Mouse (Mus musculus) spleen, postnatal 10 days (tissue): ENCODE measurements around the gene Fcrlb.

Source experiments
- DNase-seq, 2 experiments: peaks; one replicate each; pipeline ENCODE4 v3.0.0; 2021 to 2022; ENCODE audit warnings: low spot score in 2 of 2

The Fcrlb gene

DNA sequence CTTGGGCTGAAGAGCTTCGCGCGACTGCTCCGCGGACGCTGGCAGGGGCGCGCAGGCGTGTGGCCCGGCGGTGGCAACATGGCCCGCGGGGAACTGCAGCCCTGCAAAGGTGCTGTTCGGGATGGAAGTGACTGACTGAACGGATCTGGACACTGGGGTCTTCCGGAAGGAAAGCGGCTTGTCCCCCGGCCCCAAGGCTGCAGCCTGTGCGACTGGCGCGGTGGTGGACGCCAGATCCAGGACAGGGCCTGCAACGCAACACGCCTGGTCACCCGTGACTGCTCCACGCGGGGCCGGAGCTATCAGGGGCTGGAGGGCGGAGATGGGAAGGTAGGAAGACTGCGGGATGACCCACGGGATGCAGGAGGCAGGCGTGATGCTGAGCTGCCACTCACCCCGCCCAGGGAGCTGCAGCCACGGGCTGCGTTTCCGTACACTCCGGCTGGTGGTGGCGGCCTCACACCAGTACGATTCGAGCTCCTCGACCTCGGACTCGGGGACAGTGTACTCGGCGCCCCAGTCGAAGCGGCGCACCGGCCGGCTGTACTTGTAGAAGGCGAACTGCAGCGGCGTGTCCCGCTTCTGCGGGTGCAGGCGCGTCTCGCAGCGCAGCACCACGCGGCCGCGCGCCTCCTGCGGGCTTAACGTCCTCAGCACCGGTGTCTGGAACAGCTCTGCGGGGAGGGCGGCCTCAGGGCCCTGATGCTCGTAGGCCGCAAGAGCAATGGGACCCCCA is 5.1 kb downstream of the Fcrlb start:
- peak in 1 of 2 experiments; percentile 50 for DNase-seq

DNA sequence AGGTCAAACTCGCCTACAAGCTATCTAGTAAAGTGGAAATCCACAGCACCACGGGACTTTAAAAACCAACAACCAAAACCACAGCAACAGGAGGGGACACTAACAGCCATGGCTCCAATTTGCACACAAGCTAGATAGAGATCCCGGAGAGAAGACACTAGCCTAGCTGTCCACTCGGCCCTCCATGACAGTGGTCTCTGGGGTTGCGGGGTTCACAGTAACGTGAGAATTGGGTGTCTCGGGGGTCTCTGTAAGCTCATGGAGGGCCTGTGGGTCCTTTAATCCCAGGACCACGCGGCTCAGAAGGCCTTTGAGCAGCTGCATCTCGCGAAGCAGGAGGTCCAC is 5.7 kb downstream of the Fcrlb start:
- DNase-seq: no peak

DNA sequence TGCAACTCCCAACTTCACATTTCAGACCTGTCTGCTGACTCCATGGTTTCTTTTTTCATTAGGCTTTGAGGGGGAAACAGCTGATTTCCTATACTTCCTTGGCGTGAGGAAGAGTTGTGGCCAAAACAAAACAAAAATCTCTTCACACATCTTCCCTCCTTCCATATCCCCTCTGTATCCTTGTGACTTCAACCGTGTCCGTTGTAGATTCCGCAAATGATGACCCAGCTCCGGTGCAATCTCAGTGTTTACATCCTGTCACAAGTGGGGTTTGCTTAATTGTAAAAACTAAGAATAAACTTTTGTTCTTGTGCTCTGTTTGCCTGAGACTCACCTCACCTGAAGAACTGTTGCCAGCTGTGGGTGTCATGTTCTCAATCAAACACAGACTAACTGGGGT is 9.3 kb downstream of the Fcrlb start:
- no peak for DNase-seq

DNA sequence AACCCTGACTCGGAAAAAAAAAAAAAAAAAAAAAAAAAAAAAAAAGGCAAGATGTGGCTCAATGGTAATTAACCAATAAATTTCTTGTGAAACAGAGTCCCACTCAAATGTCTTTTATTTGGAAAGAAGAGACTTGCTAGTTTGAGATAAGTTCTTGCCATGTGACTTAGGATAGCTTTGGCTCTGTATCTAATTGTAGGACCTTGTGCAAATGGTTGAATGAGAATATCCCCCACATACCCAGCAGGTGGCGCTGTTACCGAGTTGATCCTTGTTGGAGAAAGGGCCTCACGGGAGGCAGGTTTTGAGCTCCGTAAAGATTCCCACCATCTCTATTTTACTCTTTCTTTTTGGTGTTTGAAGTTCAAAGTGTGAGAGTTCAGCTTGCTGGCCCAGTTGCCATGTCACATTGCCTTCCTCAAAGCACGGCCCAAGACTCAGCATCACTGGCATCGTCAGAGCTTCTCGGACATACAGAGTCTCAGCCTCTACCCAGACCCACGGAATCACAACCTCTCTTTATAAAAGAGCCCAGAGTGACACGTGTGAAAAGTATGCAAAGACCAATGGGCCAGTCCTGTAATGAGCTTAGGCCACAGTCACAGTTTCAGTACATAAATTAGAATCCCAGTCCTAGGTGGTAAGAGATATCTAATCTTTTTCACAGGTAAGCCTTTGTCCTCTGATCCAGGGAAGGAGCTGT is 11.1 kb downstream of the Fcrlb start:
- peak; percentile 79 to 91 for DNase-seq

DNA sequence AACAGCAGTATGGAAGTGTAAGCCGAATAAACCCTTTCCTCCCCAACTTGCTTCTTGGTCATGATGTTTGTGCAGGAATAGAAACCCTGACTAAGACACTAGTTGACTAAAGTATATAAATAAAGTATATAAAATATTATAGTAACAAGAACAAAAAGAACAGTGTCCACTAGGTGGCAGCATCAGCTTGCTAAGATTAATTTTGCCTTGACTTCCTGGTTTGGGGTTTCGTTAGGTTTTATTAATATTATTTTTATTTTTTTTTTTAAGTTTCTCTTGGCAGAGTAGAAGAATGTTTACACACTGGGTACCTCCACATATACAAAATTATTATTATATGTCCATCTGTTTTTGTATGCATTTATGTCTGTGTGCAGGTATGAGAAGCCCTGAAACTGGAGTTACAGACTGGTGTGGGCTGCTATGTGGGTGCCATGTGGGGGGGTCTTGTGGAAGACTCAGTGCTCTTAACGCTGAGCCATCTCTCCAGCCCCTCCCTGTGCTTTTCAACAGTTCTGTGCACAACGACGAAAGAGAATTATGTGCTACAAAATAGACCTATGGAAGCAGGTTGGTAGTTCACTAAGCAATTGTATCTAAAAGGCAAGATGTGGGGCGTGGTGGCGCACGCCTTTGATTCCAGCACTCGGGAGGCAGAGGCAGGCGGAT is 11.8 kb downstream of the Fcrlb start:
- peak; percentile 39 to 72 for DNase-seq

DNA sequence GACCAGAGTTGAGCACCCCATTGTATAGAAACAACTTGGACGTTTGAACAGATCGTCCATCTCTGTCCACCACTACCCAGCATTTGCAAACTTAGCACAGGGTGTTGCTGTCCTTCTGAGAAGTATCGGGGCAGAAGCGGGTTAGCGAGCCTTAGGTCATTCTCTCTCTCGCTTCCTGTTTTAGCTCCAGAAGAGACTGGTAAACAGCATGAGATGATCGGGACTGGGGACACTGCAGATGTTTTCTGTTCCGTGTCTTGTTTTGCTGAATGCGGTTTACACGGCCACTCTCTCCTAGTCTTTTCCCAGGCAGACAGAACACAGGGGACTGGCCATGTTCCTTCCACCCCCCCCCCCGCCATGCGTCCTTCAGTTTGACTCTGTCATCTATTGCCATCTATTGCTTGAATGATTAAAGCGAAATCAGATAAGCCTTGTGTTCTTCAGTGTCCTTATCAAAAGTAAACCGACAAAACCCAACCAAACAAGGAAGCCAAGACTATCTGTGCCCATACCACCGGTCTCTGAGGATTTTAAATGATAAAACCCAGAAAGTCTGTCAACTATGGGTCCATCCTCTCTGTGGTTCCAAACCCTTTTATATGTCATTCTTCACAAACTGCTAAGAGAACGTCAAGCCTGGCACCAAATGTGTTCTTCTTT is 14.2 kb downstream of the Fcrlb start:
- DNase-seq: no peak

DNA sequence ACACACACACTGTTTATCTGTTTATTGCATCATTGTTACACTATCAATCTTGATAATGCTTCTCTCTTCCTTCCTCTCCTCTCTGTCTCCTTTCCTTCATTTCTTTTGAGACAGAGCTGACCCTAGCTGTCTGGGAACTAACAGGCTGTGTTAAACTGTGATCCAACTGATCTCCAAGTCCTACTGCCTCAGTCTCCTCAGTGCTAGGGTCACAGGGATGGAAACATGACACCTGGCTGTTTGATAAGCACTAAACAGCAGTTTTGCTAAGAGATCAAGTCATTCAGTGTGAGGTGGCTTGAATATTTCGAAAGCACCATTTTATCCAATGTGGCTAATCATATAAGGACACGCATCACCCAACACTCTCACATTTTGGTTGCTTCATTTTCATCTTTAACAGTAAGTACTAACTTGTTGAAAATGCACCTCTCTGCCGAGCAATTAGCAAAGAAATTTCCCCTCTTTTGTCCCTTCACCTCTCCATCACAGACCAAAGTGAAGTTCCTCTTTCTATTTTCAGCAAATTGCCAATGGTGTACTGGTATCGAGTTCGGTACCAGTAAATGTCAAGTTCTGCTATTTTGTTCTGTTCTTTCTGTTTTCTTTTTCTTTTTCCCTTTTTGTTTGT is 16.0 kb downstream of the Fcrlb start:
- DNase-seq: no peak

DNA sequence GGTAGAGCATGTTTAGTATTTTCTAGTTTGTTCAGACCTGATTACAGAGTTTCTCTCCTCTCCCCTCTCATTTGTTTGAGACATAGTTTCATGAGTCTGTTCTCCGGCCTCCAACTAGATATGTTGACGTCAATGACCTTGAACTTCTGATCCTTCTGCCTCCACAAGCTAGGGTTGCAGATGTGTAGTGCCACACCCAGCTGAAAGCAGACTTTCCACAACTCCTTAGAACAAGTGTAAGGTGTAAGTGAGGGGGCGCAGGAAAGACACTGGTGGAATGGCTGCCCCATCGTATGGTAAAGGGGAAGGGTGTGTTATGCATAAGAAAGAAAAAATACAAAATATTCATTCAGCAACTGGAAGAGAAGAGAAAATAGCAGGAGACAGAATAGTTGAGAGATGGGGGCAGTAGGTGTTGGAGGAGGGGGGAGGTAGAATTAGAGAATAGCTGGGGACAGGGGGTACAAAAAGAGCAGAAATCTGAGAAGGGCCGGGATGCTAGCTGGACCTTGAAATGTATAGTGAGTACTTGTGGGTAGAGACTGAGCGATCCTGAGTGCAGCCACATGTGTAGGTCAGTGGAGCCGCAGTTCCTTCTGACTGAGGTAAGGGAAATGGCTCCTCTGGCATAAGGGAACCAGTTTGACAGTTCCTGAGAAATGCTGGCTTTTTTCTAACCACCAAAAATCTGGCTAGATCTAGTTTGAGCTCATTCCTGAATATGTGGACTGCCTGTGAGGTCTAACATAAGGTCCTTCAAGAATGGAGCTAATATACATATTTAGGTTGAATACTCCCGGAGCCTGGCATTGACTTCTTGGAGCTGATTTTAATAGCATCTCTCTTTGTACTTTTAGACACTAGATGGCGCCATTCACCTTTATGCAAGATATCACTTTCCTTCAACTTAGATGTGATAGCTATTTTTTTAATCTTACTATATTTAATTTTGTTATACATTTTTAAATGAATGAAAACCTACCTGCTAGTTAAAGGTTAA is 17.8 kb downstream of the Fcrlb start:
- no peak for DNase-seq

DNA sequence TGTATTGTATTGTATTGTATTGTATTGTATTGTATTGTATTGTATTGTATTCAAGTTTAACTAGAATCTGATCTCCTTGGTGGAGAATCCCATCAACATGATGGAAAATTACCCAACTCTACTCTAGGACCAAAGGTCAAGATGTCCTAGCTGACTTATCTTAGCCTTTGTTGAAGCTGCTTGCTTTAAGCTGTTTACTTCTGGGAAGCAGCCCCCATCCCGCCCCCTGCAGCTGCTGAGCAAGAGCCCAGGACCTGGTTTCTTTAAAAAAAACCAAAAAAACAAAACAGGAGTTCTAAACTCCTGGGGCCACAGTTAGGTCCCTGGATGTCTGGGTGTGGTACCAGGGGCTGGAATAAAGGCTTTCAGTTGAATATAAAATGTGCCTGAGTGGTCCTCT is 20.5 kb downstream of the Fcrlb start:
- DNase-seq: no peak

DNA sequence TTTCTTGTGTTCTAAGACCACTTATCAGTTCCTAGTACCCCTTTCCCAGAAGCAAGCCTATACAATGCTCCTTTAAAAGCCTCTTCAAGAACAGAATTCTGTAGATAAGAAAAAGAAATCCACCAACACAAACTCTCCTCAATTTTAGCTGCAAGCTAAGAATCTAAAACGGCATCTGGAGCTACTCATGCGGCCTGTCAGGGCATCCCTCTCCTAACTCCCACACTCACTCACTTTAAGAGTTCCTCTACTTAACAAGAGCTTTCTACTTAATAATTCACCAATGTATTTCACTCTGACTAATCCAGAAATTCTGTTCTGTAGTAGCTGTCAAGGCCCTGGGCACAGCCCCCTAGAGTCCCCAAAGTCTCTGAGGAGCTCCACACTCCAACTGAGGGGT is 21.1 kb downstream of the Fcrlb start:
- DNase-seq: no peak

DNA sequence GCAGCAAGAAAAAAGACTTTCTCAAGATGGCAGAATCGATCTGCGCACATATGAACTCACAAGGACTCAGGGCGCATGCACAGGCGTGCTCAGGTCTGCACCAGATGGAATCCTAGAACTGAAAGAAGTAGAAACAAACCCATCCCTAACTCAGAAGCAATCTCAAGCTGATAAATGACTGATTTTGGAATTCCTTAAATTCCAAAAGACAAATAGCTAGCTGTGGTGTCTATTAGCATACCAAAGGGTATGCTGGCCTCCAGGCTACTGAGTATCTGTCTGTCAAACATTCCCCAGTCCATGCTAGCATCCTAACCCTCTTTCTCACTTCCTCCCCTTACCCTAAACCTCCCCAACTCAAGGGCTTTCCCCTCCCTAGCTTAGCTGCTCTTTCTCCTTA is 23.4 kb downstream of the Fcrlb start:
- no peak for DNase-seq

DNA sequence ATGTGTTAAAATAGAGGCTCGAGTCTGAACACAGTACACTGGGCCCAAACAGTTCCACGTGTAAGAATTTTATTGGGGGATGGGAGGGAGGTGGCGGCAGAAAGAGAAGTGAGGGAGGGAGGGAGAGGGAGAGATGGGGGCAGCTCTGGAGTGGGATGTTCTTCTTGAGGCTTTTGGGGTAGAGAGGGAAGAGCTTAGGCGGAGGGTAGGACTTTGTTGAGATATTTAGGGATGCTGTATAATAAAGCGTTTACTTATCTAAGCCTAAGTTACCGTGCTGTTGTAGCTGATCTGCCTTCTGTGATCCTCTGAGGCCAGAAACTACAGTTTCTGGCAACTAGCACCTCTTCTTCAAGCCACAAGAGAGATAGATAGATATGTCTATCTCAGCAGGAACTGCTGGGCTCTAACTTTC is 26.7 kb downstream of the Fcrlb start:
- DNase-seq: no peak

DNA sequence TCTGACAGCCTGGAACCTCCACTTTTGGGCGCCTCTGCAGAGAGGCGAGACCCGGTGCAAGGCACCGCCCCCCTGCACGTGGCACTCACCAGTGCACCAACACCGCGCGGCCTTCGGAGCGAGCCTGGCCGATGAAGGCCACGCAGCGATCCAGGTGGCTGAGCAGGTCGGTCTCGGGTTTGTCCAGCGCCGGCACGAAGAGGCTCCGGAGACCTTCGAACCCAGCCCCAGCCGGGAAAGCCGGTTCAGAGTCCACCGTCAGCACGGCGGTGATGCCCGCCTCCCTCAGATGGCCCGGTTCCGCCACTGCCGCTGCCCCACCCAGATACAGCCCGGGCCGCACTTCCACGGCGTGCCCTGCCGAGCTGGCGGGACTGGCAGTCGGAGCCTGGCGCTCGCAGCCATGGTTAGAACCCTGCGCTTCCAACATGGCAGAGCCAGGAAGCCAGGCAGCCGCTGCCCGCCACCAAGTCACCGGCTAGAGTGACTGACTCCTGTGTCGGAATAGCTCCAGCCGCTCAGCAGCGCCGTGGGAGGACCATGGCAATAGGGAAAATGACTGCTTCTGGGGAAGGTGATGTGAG is 27.7 kb downstream of the Fcrlb start, which contains the start of the genes Gm26620 and Dusp12:
TSS of gene Gm26620 (plus strand) at position 88 of the 584 bp plus-strand sequence.
TSS of gene Dusp12 (minus strand) at position 563 of the 584 bp plus-strand sequence.
- peak; percentile 51 to 83 for DNase-seq

DNA sequence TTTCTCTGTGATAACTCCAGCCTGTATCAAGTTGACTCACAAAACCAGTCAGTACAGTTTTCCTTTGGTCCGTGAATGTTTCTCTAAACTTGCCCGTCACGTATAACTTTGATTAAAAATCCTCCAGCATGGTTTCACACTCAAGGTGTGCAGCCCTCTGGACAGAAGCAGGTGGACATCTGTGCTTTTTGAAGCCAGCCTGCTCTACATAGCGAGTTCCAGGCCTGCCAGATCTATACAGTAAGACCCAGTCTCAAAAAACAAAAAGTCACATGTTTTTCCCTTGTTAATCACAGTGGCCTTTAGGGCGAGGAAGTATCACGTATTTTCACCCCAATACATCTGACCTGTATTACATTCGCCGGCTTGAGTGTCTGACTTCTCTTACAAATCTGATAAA is 28.4 kb downstream of the Fcrlb start:
- DNase-seq: no peak

DNA sequence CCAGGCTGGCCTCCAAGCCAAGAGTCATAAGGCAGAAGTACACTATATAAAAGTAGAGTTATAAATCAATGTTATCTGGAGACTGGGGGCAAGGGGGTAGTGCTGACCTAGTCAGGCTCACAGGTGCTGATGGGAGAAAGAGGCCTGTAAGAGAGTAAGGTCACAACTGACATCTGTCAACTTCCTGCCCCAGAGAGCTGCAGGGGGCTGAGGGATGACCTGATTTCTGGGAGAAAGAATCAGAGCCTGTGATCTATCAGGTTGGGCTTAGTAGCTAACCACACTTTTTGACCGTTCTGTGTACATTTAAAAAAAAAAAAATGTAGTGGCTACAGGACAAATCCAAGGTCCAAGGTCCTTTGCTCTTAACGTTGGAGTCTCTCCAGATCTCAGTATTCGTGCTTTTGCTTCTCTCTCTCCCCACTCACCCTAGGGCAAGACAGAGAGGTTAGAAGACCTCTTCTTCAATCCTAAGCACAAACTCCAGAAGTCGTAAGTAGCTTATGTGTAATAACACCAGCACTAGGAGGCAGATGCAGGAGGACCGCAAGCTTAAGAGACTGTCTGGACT is 29.7 kb downstream of the Fcrlb start:
- DNase-seq: no peak

DNA sequence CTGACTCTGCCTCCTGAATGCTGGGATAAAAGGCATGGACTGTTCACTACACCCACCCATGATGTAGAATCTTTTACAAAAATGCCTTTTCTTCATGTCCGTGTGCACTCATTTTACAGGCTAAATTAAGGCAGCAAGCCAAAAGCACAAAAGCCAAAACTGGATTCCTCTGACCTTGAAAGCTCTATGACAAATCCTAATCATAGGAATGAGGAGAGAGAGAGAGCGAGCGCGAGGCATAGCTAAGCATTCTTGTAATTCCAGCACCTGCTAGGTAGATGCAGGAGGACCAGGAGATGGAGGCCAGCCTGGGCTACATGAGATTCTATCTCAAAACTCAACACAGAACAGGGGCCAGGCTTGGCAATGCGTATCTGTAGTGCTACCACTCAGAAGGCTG is 35.8 kb downstream of the Fcrlb start:
- no peak for DNase-seq

DNA sequence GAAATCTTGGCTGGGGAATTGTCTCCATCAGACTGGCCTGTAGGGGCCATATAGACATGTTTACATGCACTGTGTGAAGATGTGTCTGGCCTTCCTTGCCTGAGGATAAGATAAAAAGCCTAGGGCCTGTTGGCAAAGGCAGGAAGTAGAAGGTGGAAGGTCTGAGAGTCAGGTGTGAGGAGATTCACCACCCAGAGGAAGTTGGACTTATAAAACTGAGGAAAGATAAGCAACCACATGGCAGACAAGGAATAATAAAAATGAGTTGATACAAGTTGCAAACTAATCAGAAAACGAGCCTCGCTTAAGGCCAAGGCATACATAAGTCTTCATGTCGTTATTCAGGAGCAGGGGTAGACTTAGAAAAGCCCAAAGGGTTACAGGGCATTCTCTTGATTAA is 37.1 kb downstream of the Fcrlb start:
- no peak for DNase-seq

DNA sequence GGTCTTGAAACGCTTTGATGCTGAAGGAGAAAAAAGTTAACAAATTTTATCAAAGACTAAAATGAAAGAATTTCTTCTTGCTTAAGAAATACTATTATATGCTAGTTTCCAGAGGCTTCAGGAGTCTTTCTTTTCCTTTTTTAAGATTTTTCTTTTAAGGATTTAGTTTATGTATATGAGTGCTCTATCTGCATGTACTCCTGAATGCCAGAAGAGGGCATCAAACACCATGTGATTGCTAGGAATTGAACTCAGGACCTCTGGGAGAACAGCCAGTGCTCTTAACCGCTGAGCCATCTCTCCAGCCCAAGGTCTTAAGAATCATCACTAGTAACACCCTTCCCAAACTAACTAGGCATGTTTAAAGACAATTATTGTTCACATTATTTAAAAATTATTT is 40.8 kb downstream of the Fcrlb start:
- DNase-seq: no peak

DNA sequence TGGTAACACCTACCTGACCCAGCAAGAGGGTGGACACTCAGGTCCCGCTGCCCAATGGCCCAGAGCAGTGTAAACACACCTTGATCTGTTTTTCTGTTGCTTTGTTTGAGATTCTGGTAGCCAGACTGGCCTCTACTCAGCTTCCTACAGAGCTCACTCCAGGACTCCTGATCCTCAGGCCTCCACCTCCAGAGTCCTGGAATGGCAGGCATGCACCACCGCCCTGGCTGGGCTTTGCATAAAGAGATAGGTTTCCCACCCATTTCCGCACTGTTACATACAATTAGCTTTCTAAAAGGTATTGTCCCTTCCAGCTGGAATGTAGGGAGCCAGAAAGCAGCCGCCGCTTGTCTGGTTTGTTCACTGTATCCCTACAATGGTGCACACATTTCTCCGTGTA is 41.3 kb downstream of the Fcrlb start:
- DNase-seq: no peak

DNA sequence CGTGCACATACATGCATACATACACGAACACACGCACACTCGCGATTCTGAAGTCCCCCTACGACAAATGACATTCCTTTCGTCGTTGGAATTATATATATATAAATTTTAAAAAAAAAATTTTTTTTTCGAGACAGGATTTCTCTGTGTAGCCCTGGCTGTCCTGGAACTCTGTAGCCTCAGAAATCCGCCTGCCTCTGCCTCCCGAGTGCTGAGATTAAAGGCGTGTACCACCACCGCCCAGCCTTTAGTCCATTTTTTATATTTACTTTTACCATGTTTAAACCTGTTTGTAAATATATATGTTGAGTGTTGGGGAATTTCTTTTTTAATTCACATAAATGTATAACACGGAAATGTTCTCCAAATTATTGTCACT is 43.8 kb downstream of the Fcrlb start:
- no peak for DNase-seq
